Mouse (Mus musculus) cerebellum, postnatal 14 days (tissue): ENCODE results near the gene Dennd2d.

ENCODE experiments used
- DNase-seq, 2 experiments: peaks; one replicate each; pipeline ENCODE4 v3.0.0; 2021; ENCODE audit warnings: mixed read lengths in 2 of 2

The Dennd2d gene

GRCm38 (mm10) chr3:106496045-106496721 lies 14.0 kb downstream of the Dennd2d start:
- no peak for DNase-seq

GRCm38 (mm10) chr3:106496996-106497395 lies 14.8 kb downstream of the Dennd2d start:
- no peak for DNase-seq

- no peak for DNase-seq
These were observed 18.3 kb downstream of the Dennd2d start for GRCm38 (mm10) chr3:106500510-106500909.

- DNase-seq, result no peak
These were observed 20.7 kb downstream of the Dennd2d start for GRCm38 (mm10) chr3:106502892-106503291.

- DNase-seq, result no peak
These were observed 28.5 kb downstream of the Dennd2d start for GRCm38 (mm10) chr3:106510669-106511068.

- no peak for DNase-seq
These were observed 32.8 kb downstream of the Dennd2d start for GRCm38 (mm10) chr3:106515016-106515415.

- no peak for DNase-seq
These were observed 40.5 kb downstream of the Dennd2d start for GRCm38 (mm10) chr3:106522730-106523129.

- DNase-seq, result no peak
These were observed 44.2 kb downstream of the Dennd2d start for GRCm38 (mm10) chr3:106526411-106526810.

GRCm38 (mm10) chr3:106528032-106528431 lies 45.8 kb downstream of the Dennd2d start:
- DNase-seq, result no peak

GRCm38 (mm10) chr3:106533277-106533676 lies 51.1 kb downstream of the Dennd2d start:
- no peak for DNase-seq

GRCm38 (mm10) chr3:106544721-106545316 lies 62.6 kb downstream of the Dennd2d start:
- DNase-seq, result no peak

- peak; percentile 93 to 95 for DNase-seq
These were observed 65.1 kb downstream of the Dennd2d start, which contains the start of the genes Dram2 and Cept1 for GRCm38 (mm10) chr3:106547171-106547923. Gene Dram2, plus strand, starts transcription at chr3:106547798. Gene Cept1, minus strand, starts transcription at chr3:106547802.

GRCm38 (mm10) chr3:106547924-106548539 lies 65.8 kb downstream of the Dennd2d start:
- DNase-seq, result no peak

GRCm38 (mm10) chr3:106548971-106549370 lies 66.8 kb downstream of the Dennd2d start:
- no peak for DNase-seq
